Mouse (Mus musculus) adrenal gland, postnatal 10 days (tissue): ENCODE measurements around the gene Krt24. TPM values are rescaled to one million over a fixed set of nuclear protein-coding genes. Genes with fewer than 3 reads are reported as not detected.
A peak's percentile ranks its signal among the peaks of the same experiment; 100 is the strongest.
"Not testable (repeated sequence)": the region's sequence is repeated elsewhere in the genome, so short reads cannot be mapped to it uniquely, and the experiment has no call there.

Experiments
- DNase-seq: peaks from one replicate; pipeline ENCODE4 v3.0.0; 2021; ENCODE audit warnings: mixed read lengths
- total RNA-seq, 2 experiments: library from RNA; stranded (reverse); gene quantifications; 2 replicates each; pipeline ENCODE4 v1.2.3; 2021

The Krt24 gene
- total RNA-seq, 2 experiments from 2014 or later, result not detected

DNA sequence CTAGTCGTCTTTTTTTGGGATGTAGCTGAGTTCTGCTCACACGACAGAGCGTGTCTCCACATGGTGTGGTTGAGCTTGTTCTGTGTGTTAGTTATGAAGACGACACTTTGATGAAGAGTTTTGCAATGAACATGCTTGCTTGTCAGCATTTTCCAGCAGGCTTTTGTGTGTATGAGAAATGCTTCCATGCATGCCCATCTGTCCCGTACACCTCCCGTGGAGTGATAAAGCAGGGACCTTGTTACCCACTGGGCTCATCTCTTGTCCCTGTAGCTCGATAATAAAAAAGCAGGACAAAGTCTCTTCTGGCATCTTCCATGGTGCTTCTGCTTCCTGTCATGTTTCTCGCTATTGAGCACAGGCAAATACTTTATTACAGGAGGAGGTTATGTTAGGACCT lies 32.4 kb downstream of the Krt24 start:
- DNase-seq, result no peak

DNA sequence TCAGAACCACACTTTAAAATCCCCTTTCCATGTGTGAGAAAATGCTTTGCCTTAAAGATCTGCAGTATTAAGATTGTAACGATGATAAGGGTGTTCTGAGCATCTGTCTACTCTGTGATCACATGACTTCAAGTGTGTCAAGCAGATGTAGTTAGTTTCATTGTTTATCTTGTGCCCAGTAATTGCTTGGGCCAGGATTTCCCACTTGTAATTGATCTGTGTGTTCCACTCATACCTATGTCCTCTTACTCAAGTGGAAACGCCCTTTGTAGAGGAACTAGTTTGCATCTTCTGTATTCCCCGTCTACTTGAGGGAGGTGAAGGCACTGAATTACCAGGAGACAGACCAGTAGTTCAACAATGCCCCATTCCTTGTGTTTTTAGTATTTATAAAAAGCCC lies 34.4 kb downstream of the Krt24 start:
- no peak for DNase-seq

DNA sequence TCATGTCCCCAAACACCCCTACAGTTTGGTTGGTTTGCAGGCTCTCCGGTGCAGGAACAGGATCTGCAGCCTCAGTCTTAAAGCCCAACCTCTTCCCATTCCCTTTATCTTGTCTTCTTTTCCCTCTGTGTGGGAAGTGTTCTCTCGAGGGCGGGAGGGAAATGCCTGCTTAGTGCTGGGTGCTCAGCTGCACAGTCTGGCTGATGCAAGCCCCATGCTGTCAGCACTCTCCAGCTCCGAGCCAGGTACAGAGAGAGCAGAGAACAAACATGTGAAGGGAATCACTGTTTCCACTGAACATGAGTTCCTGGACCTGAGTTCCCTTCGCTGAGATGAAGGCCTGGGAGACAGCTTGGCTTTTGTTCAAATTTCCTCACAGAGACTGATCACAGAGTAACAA lies 34.8 kb downstream of the Krt24 start:
- no peak for DNase-seq

DNA sequence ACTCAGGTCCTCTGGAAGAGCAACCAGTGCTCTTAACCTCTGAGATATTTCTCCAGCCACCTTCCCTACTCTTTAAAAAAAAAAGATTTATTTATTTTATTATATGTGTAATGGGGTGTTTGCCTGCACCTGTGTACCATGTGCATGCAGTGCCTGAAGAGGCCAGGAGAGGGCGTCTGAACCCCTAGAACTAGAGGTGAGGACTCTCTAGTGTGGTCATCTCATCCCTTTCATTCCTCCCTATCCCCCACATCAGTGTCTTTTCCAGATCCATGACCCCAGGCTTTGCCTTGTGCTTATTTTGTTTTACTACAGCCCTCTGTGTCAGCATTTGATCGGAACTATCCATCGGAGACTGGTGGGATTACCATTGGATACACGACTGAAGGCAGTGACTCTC lies 35.9 kb downstream of the Krt24 start:
- peak; percentile 55 for DNase-seq

DNA sequence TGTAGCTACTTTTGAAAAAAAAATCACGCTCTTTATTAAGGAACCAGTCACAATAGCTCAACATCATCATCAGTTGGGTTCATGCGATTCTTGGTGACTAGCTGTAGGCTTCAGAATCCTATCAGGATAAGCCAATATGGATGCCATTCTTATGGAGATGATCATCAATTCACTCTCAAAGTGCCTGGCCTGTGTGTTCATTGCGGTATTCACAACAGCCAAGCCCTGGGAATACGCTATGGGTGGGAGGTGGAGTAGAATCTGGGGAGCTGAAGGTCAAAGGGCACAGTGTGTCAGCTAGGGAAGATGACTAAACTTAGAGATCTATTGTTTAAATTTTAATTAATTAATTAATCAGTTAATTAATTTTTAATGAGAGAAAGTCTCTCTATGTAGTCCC lies 37.1 kb downstream of the Krt24 start:
- no peak for DNase-seq

DNA sequence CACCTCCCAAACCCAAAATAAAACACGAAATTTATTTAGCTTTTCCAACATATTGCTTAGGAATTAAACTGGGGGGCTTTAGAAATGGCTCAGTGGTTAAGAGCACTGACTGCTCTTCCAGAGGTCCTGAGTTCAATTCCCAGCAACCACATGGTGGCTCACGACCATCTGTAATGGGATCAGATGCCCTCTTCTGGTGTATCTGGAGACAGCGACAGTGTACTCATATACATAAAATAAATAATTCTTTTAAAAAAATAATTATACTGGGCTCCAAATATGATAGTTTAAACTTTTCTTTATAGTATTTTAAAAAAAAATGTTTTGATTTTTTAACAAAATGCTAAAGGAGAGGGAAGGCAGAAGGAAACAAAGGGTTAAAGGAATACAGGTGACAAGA lies 40.5 kb downstream of the Krt24 start:
- DNase-seq, result not testable (repeated sequence)

DNA sequence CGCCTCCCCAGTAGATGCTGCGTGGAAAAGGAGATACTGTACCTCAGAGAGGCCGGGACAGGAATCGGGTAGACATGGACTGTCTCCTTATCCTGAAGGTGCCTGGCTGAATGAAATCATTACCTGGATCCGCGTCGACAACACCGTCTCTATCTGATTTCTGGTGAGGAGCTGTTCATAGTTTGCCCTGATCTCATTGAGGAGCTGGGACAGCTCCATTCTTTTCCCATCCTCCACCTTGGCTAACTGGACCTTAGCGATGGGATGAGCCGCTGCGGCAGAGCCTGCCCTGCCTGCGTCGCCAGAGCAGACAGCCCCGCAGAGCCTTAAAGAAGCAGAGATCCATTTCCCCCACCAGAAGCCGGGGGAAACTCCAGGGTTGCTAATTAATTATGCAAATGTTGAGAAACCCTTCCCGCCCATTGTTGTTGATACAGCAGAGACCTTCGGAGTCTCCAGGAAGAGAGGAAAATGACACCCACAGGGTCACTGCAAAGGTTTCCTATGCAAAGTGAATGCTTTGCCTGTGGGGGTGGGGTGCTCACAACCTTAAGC lies 41.2 kb downstream of the Krt24 start, which contains the start of gene Krt222:
TSS of gene Krt222 (minus strand) at position 266 of the 555 bp plus-strand sequence.
- peak; percentile 24 for DNase-seq

DNA sequence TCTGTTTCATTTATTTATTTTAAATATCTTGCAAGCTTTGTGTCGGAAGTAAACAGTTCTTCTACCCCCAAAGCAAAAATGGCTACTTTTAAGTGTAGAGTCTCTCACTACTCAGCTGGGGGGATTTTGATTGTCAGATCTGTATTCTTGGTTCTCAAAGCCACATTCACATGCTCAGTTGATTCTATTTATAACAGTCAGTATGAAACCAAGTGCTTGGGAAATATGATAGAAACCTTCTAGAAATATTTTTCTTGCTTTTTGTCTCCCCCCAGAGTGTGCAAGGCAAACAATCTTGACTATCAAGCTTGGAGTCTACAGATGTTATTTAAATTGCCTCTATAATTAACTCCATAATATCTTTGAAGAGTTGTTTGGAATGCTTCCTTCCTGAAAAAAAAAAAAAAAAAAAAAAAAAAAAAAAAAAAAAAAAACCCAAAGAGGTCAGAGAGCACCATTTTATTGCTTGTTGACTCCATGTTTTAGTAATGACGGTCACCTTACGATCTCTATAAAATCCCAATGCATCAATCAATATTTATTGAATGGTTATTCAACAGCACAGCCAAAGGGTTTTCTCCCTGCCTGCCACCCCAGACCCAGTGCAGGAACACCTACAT lies 41.8 kb downstream of the Krt24 start:
- DNase-seq, result no peak

DNA sequence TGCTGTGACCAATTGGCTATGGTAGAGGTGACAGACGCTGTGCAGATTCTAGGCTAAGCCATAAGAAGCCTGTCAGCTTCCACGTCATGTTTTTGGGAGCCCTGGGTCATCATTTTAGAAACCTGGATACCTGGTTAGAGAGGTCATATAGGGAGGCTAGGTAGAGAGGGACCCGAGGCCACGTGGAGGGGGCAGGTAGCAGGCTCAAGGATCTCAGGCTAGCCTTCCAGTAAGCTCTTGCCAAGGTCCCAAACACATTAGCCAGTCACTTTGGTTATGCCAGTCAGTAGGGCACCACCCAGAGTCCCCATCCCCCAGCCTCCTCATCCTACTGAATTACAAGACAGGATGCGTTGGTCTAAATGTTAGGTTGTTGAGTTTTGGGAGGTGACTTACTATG lies 43.0 kb downstream of the Krt24 start:
- DNase-seq, result no peak

DNA sequence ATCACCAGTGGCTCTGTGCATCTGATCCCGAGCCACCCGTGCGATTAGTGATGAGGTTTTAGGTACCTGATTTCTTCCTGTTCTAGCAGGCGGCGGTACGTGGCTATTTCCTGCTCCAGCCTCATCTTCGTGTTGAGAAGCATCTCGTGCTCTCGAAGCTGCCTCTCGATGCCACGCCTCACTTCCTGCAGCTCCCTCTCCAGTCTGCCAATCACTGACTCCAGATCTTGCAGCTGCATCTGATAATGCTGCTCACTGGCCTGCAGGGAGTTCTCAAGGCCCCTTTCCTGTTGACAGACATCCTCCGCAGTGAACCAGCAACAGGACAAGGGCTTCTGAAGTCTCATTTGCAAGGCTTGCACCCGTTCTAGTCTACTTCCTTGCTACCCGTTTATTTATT lies 46.6 kb downstream of the Krt24 start:
- no peak for DNase-seq

DNA sequence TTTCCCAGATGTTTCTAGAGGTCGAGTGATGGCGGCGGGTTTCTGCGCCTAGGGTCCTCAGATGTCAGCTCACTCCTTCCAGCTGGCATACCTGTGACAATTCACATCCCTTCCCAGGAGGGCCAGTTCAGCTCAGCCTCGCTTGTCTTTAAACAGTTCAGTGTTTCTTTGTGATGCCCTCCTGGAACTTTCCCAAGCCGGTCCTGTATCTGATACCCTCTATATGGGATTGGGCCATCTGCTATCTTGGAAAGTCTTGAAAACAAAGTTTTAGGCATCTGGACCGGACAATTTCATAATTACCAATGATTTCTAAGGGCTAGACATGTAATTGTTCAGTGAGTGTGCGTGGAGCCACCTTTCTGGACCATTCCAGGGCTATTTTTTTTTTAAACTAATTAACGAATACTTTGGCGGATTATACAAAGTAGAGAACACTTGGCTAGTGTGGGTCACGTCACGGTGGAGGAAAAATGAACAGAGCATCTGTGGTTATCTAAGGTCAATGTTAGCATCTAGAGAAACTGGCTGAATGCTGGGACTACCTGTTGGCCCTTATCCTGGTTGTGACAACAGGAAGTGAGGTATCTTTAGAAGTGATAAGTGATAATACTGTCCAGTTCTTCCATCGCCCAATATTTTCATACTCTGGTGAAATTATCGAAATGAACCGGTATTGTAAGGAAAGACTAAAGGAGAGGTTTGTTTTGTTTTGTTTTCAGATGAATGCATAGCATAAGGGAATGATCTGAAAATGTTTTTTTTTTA lies 53.8 kb downstream of the Krt24 start:
- DNase-seq, result no peak

DNA sequence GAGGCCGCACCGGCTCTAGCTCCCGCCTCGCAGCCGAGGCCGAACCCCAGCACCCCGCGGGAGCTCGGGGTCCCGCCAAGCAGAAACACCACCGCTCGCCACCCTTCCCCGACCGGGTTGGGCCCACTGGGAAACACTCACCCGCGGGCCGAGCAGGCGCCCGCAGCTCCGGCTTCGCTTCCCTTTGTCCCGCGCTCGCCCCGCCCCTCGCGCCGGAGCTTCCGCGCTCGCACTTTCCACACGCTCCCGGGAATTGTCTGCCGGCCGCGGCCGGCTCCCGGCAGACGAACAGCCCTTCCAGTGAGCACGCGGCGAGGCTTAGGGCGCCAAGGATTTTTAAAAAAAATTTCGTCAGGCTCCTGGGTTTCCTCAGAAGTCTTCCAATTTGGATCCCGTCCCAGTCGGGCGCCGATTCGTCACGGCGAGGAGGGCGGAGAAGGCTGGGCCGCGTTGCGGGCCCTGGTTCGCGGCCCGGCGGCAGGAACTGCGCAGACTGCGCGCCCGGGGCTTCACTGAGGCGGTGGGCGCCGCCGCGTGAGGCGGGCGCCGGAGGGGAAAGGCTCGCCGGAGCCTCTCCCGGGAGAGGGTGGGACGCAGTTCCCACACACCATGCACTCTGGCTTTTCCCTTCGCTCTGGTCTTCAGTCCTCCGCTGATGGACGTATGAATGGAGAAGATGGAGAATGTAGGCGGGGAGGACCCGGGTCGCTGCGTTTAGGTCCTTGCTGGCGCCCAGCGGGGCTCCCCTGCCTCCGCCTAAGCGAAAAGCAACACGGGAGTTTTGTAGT lies 54.6 kb downstream of the Krt24 start, which contains the start of gene Smarce1:
TSS of gene Smarce1 (minus strand) at position 757 of the 788 bp plus-strand sequence.
- DNase-seq, result peak; percentile 90

Other genes starting within 250 kb of the Krt24 start
- 100 to 1,000 TPM; 219 to 333 TPM for gene Igfbp4, start 244.0 kb downstream of the Krt24 start, total RNA-seq
- under 1 TPM; 0.12 to 0.51 TPM for gene Tns4, start 196.0 kb downstream of the Krt24 start, total RNA-seq
- gene Ccr7, start 130.2 kb downstream of the Krt24 start, total RNA-seq, result 1 to 10 TPM; 3.6 to 3.7 TPM
- gene Smarce1, start 54.2 kb downstream of the Krt24 start, total RNA-seq, result 10 to 100 TPM; 53.6 to 64.9 TPM
- gene Krt222, start 41.2 kb downstream of the Krt24 start, total RNA-seq, result 1 to 10 TPM; 1.8 to 3.3 TPM
- gene Krt25, start 37.7 kb upstream of the Krt24 start, total RNA-seq, result under 1 TPM in 1 of 2 experiments, not detected in 1; 0.18 TPM
- gene Krt26, start 52.7 kb upstream of the Krt24 start, total RNA-seq, result not detected
- not detected for gene Krt27, start 65.8 kb upstream of the Krt24 start, total RNA-seq
- under 1 TPM in 1 of 2 experiments, not detected in 1; 0.21 TPM for gene Krt28, start 89.6 kb upstream of the Krt24 start, total RNA-seq
- 1 to 10 TPM; 7.0 to 8.2 TPM for gene Krt10, start 104.1 kb upstream of the Krt24 start, total RNA-seq
- gene Krt12, start 137.0 kb upstream of the Krt24 start, total RNA-seq, result not detected
- 1 to 10 TPM; 1.8 to 2.3 TPM for gene Krt20, start 152.9 kb upstream of the Krt24 start, total RNA-seq
- 10 to 100 TPM in 1 of 2 experiments, 1 to 10 TPM in 1; 4.4 to 12.8 TPM for gene Krt23, start 207.9 kb upstream of the Krt24 start, total RNA-seq
- not detected for gene Krt39, start 236.1 kb upstream of the Krt24 start, total RNA-seq